Mouse (Mus musculus) liver (tissue): ENCODE data around the gene Pten.
"Not testable (repeated sequence)": the region's sequence is repeated elsewhere in the genome, so short reads cannot be mapped to it uniquely, and the experiment has no call there.

Experiments used
- DNase-seq: peaks from one replicate; pipeline ENCODE4 v3.0.0-alpha.2; 2020; ENCODE audit warnings: mixed read lengths

Gene Pten

GRCm38 (mm10) chr19:32755104-32755791, 2.0 kb upstream of the Pten start:
- no peak for DNase-seq

DNA sequence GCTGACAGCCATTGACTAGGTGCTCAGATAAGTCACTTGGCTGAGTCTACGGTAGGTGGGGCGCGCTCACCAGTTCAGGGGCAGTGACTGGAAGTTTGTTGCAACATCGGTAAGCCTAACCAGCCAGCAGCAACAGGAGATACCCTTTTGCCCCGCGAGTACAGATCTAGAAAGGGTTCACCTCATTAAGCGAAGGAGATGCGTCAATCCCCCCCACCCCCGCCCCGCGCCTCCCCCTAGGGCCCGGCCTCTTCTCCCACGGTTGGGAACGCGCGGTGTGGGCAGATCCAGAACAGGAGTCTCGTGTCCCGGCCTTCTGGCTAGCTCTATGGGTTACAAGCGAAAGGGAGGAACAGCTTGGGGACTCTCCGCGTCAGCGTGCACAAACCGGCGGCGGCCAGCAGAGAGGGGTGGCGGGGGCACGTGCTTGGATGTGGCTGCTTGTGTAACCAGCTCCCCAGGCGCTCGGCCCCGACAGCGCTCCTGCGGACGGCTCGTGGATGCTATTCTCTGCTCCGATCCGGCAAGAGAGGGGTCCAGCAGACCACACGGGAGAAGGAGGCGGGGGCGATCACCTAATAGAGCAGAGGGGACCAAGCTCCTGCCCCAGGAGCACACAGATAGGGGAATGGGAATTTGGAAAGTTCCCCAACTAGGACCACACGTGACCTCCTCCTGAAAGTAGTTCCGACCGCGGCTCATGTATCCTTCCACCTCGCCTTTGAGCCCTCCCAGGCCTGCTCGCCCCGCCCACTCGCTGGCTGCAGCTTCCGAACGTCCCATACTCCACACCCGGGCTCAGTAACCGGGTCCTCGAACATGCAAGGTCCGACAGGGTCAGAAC, 1.3 kb upstream of the Pten start:
- peak; percentile 96 for DNase-seq

DNA sequence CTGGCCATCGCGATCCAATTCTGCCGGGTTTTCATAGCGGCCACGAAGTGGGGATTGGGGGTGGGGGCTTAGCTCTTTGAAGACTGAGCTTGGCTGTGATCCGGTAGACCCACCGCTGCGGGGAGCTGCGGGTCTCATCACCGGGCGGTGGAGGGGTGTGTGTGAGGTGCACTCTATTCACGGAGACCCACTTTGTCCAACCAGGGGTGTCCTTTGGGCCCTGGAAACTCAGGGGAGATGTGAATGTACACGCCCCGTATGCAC, 729 bp upstream of the Pten start:
- no peak for DNase-seq

DNA sequence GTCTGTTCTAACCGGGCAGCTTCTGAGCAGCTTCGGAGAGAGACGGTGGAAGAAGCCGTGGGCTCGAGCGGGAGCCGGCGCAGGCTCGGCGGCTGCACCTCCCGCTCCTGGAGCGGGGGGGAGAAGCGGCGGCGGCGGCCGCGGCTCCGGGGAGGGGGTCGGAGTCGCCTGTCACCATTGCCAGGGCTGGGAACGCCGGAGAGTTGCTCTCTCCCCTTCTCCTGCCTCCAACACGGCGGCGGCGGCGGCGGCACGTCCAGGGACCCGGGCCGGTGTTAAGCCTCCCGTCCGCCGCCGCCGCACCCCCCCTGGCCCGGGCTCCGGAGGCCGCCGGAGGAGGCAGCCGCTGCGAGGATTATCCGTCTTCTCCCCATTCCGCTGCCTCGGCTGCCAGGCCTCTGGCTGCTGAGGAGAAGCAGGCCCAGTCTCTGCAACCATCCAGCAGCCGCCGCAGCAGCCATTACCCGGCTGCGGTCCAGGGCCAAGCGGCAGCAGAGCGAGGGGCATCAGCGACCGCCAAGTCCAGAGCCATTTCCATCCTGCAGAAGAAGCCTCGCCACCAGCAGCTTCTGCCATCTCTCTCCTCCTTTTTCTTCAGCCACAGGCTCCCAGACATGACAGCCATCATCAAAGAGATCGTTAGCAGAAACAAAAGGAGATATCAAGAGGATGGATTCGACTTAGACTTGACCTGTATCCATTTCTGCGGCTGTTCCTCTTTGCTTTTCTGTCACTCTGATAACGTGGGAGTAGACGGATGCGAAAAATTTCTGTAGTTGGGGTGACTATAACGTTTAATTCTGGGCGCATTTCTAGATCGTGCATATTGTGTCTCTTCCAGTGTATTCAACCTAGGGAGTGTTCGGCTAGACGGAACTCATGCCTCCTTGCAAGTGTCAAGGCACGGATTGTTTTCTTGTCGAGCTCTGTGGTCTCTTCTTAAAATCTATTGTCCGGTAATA, 815 bp downstream of the Pten start:
- DNase-seq: peak; percentile 50

DNA sequence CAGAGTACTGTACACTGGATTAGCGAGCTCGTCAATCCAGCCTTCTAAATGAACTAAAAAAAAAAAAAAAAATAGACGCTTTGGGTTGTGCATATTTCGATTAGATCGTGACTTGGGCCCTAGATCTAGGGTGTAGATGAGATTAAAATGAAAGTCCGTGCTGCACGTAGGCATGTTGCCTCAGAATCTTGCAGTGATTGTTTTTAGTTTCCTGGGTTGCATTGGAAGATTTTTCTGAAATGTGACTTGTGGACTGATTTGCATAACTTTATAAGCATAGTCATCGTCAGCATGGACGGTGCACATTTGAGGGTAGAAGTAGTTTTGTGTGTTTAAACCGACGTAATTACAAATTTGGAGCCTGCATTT, 1.5 kb downstream of the Pten start:
- DNase-seq: no peak

DNA sequence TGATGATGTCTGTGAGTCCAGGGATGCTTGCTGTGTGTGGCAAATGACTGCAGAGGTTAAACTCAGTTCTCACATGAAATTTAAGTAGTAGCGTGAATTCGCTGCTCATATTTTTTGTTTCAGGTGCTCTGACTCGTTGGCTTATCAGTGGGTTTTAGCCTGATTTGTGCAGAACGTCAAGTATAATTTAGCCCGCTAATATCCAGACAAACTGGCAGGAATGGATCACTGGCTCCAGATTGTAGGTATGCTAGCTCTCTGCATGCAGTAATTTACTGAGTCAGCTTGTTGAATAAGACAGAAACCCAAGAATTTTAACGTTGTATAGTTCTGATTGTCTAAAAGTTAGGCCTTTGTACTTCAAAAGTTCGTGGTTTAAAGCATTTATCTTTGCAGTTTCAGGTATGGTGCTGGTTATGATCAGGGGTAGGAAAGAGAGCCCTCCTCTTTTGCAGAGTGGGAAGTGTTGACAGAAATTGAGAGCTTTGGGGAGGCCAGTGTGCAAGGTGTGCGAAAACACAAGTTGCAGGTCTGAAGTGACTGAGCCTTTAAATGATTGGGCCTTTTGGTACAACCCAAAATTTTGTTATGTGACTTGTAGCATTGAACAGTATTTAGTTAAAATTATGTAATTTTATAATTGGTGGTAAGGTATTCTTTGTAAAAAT, 2.2 kb downstream of the Pten start:
- DNase-seq: no peak

- DNase-seq: no peak
Observed at GRCm38 (mm10) chr19:32760499-32760898, 3.2 kb downstream of the Pten start.

DNA sequence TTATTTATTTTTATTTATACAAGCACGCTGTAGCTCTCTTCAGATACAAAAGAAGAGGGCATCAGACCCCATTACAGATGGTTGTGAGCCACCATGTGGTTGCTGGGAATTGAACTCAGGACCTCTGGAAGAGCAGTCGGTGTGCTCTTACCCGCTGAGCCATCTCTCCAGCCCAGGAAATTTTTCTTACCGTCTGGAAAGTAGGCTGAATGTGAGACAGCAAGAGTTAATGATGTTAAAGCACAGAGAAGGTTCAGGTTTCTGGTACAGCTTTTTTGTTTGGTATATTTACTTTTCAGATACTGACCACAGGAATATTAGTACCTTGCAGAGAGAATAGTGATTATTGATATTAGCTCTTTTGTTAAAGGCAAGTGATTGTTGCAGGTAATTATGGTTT, 3.9 kb downstream of the Pten start:
- no peak for DNase-seq

GRCm38 (mm10) chr19:32762493-32762892, 5.2 kb downstream of the Pten start:
- no peak for DNase-seq

DNA sequence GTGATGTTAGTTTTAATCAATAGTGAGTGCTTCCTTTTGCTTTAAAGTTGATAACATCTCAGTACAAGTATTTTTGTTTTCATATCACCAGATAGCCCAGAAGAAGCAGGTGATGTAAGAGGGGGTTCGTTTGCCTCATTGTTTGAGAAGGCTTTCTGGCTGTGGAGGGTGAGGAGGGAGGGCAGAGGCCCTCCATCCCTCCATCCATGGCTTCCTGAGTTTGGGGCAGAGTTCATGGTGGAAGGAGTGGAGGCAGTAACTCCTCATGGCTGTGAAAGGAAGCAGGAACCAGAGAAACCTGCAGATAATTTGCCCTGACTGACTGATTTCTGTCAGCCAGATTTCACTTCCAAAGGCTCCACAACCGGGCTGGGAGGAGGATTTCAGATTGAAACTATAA, 21.1 kb downstream of the Pten start:
- no peak for DNase-seq

- no peak for DNase-seq
Observed at GRCm38 (mm10) chr19:32779131-32779530, 21.8 kb downstream of the Pten start.

- no peak for DNase-seq
Observed at GRCm38 (mm10) chr19:32781305-32782071, 24.2 kb downstream of the Pten start.

GRCm38 (mm10) chr19:32787388-32787787, 30.1 kb downstream of the Pten start:
- DNase-seq: not testable (repeated sequence)

DNA sequence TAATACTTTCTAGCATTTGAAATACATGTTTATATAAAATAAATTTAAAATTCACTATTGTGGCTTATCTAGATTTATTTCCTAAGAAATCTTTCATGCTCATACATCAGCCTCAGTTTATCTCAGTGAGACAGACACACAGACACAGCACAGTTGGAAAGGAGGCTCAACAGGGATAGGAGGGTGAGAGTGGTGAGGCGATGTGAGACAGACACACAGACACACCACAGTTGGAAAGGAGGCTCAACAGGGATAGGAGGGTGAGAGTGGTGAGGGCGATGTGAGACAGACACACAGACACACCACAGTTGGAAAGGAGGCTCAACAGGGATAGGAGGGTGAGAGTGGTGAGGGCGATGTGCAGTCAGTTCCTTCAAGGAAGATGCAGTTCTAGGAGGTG, 30.7 kb downstream of the Pten start:
- DNase-seq: not testable (repeated sequence)

GRCm38 (mm10) chr19:32789535-32789934, 32.2 kb downstream of the Pten start:
- no peak for DNase-seq

DNA sequence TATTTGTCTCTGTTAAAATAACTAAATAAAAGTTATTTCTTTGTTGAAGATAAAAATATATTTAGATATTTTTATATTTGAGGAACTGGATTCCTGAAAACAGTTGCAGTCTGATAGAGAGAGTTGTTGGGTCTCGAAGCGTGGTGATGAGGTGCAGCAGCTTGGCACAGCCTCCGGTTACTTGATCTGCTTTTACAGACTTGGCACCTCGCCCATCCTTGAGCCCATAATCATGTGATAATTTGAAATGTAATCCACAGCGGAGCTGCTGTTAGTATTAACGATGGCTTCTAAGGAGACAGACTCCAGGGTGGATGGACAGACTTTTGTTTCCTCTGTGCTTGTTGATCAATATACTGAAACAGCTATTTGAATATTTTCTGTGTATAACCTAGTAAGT, 35.3 kb downstream of the Pten start:
- DNase-seq: peak; percentile 26

- no peak for DNase-seq
Observed at GRCm38 (mm10) chr19:32793901-32794300, 36.6 kb downstream of the Pten start.

DNA sequence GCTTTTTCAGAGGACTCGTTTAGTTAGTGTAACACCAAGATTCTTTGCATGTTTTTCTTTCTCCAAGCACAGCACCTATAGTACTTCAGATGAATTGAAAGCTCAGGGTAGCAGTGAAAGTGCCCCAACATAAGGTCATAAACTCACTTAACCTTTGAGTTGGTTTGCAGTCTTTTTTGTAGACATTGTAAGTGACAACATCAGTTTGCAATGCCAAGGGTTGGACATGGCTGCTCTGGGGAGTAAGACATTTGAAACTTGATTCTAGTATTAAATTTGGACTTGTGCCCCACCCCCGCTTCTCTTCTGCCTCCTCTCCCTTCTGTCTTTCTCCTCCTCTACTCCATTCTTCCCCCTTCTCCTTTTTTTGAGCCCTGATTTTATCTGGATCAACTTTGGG, 43.3 kb downstream of the Pten start:
- DNase-seq: no peak

DNA sequence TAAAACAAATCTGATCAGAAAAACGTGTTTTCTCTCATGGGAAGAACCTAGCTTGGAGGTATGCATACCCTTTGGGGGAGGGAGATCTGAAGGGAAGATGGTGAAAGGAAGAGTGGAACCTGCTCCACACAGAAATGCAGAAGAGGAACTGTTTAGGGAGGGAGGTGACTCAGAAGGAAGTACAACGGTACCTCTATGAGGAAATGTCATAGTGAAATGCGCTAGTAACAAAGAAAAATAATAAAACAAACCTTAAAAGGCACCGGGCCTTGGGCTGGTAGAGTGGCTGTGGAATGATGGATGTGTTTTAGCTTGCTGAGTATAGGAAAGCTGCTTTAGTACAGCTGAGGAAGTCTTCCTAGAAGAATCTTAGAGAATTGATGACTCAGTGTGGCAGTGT, 47.4 kb downstream of the Pten start:
- no peak for DNase-seq

DNA sequence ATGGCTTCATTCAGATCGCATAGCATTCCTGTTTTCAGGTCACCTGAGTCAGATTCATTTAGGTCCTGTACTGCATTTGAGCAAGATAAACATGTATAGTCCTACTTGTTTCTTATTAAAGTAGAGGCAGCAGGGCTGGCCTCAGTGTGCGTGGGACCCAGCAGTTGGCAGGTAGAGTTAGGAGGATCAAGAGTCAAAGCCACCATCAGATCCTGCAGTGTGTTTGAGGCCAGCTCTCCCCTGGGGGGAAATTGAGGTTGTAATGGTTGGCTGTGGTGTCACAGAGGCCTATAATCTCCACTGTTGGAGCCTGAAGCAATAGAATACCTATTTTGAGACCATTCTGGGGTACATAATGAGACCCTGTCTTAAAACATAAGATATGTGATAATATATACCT, 50.3 kb downstream of the Pten start:
- no peak for DNase-seq

DNA sequence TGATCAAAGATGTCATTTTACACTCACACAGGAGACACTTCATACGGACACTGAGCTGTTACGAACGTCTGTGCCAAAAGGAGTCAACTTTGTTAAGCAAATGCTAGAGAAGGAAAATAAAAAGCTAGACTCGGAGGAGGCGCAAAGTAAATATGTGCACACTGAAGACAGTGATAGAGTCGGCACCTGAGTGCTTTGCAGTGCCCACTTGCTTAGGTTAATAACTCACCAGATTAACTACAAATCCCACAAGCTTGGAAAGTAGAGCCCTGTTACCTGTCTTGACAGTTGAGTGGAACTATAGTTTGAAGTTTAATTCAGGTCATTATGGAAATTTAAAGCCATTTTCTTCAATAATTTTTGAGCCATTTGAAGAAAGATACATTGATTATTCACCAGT, 51.4 kb downstream of the Pten start:
- DNase-seq: no peak

DNA sequence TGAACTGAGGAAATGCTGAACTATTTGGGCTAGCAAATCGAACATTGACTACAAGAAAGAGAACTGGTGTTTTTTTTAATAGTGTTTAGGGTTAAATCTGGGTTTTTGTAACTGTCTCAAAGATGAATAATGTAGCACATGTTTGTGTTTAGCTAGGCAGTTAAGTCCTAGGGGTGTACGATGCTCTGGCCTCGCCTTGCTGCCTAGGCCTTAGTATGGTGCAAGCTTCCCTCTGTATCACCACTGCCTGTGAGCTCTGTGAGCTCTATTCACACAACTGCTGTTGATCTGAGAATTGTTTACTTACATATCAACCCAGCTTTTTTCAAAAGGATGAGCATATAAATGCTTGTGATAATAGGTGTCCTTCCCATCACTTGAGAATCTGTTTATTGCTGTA, 51.8 kb downstream of the Pten start:
- no peak for DNase-seq
